Mouse (Mus musculus) monocyte, adult 2 months (primary cell): ENCODE measurements around the gene 4930544D05Rik.
A peak's percentile ranks its signal among the peaks of the same experiment; 100 is the strongest.

Experiments used
- DNase-seq, 2 experiments: peaks; one replicate each; pipeline ENCODE4 v3.0.0; 2022; ENCODE audit warnings: low spot score in 2 of 2, low read depth in 1 of 2

4930544D05Rik gene

DNA sequence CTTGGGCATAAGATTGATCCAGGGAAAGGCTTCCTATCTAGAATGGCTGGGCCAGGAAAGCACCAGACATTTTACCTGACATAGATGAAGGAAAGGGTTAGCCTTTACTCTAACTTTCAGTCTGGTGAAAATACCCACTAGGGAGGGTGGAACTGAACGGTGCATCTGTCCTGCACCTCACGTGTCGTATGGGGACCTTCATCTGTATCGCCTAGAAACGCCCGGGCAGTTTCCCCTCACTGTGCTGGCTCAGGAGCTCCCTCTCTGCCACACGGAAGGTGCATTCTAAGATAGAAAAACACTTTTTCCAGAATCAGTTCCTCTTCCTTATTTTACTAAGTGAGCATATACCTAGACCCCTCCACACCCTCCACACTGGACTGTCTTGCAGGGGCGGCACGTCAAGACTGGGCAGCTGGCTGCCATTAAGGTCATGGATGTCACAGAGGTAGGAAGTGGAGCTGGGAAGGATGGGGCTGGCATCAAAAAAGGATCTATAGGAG, 17.1 kb upstream of the 4930544D05Rik start:
- DNase-seq, result no peak

DNA sequence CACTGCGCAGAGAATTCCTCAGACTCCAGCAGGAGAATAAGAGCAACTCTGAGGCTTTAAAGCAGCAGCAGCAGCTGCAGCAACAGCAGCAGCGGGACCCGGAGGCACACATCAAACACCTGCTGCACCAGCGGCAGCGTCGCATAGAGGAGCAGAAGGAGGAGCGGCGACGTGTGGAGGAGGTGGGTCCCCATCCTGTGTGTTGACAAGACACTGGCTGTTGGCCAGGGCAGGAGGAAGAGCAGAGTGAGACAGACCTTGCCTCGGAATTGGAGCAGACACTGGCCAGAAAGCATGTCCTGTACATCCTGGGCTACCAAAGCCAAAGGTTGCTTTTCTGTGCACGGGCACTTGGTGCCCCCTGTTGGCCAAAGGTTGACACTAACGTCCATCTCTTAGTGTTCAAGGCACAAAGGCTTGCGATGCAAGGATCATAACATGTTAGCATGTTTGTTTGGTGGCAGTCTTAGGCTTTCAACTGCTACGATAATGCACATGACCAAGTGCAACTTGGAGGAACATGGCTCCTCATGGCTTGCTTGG, 10.6 kb upstream of the 4930544D05Rik start:
- peak in 1 of 2 experiments; percentile 72 for DNase-seq

DNA sequence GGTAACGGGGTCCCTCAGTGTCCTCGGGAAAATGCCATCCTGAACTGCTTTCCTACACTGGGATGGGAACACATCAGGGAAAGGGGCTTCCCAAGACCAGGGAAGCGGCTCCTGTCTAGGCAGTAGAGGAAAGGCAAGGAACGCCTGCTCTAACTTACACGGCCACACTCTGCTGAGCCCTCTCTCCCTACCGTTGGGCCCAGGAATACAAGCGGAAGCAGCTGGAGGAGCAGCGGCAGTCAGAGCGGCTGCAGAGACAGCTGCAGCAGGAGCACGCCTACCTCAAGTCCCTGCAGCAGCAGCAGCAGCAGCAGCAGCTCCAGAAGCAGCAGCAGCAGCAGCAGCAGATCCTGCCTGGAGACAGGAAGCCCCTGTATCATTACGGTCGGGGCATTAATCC, 8.9 kb upstream of the 4930544D05Rik start:
- DNase-seq, result no peak

DNA sequence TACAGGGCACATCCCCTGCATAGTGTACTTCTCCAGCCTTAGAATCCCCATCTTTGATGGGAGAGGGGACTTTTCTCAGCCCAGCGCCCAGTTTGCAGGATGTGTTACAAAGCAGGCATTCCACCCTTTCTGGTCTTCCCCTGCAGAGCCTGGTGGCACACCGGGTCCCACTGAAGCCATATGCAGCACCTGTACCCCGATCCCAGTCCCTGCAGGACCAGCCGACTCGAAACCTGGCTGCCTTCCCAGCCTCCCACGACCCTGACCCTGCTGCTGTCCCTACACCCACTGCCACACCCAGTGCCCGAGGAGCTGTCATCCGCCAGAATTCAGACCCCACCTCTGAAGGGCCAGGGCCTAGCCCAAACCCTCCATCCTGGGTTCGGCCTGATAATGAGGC, 8.0 kb upstream of the 4930544D05Rik start:
- DNase-seq, result no peak

DNA sequence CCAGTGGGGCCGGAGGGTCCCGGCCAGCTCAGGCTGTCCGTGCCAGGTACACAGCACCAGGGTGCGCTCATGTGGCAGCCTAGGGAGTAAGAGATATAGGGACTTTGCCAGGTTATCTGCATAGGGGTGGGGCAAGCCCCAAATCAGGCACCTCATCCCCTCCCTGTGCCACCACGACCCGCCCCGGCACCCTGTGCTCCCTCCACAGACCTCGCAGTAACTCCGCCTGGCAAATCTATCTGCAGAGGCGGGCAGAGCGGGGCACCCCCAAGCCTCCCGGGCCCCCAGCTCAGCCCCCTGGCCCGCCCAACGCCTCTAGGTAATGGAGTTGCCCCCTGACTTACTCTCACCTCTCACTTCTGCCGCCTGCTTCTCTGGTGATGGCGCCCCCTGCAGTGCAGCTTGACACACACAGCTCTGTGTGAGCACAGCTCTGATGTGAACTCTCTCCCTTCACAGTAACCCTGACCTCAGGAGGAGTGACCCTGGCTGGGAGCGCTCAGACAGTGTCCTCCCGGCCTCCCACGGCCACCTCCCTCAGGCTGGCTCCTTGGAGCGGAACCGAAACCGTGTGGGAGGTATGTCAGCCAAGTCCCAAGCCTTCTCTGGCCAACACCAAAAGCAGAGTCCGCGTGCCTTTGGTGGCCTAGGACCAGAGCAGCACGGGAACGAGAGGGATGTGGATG, 7.1 kb upstream of the 4930544D05Rik start:
- DNase-seq, result no peak

DNA sequence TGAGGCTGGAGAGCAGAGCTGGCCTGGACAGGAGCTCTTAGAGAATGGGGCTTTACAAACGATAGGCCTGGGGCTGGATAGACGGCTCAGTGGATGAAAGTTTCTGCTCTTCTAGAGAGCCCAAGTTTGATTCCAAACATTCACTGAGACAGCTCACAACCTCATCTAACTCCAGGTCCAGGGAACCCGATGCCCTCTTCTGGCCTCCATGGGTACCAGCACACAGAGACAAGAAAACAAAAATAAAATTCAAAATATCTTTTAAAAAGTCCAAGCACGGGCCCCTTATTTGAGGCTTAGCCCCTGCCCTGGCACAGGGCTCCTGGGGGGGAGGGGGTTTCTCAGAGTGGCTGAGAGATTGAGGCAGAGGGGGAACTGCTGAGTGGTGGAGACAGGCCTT, 4.9 kb upstream of the 4930544D05Rik start:
- DNase-seq, result no peak

DNA sequence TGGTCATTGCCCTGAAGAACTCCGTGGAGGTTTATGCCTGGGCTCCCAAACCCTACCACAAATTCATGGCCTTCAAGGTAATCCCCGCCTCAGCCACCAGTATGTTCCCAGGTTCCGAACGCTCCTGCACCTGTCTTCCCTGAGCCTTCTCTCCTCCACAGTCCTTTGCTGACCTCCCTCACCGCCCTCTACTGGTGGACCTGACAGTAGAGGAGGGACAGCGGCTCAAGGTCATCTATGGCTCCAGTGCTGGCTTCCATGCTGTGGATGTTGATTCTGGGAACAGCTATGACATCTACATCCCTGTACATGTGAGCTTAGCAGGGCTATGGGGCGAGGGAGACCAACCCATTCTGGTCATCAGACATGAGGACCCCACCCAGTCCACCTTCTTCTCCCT, 3.1 kb upstream of the 4930544D05Rik start:
- no peak for DNase-seq

DNA sequence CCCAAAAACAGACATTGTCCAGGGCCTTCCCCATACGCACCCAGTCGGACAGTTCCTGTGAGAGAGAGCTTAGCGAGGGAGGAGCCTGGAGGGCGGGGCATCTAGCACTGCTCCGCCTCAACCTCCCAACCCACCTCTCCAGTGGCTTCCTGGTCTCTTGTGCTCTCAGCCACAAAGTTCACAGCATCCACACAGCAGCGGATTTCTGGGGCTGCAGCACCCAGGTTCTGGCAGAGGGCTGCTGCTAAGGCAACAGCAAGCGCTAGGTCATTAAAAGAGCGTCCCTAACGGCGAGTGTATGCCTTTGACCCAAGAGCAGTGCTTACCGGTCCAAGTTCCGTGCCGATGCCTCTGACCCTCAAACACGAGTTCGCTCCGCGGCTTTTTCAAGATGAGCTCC, 574 bp upstream of the 4930544D05Rik start:
- DNase-seq, result peak in 1 of 2 experiments; percentile 69

DNA sequence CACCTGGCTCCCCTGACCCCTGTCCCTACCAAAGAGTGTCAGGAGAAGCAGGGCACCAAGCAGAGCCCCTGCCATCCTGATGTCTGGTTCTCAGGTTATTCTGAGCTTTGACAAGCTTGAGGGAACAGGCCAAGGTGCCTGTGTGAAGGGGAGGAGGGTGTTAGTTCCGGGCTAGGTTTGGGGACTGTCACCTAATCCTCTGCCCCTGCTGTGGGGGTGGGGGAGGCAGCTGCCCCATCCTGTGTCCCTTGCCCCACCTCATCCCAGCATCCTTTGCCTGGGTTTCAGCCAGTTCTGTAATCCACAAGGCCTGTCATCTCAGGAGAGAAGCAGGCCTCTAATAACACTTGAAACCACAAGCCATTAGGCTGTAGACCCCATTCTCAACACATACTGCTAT, 3.5 kb downstream of the 4930544D05Rik start, which contains the start of gene Chrne:
Gene Chrne (minus strand): TSS at position 116 of the 400 bp plus-strand sequence.
- DNase-seq, result no peak

DNA sequence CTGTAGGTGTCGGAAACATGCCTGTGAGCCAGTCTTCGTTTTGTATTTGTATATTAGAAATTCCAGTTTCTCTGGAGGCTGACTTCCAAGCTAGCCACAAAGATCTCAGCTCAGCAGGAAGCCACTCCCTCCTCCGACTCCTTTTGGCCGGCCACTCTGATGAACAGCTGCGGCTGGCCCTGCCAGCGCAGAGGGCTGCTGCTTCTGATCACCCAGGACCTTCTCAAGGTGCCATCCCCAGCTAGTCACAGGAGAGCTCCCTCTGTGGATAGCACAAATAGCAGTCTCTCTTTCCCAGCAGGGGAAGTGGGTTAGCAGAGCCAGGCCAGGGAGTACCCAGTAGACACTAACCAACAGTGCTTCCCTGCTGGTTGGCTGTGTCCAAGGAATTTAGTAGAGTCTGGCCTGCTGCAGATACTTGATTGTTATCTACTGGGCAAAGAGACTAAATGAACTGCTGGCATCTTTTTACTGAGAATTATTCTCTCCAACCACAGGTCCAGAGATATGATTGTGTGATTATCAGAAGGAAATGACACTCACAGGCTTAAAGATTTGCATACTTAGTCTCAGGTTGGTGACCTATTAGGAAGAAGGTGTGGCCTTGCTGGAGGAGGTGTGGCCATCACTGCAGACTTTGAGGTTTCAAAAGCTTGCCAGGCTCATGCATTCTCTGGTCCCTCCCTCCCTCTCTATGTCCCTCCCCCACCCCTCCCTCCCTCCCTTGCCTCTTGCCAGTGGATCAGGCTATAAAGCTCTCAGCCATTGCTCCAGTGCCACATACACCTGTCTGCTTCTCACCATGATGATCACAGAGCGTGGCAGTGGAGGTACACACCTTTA, 6.5 kb downstream of the 4930544D05Rik start:
- no peak for DNase-seq

DNA sequence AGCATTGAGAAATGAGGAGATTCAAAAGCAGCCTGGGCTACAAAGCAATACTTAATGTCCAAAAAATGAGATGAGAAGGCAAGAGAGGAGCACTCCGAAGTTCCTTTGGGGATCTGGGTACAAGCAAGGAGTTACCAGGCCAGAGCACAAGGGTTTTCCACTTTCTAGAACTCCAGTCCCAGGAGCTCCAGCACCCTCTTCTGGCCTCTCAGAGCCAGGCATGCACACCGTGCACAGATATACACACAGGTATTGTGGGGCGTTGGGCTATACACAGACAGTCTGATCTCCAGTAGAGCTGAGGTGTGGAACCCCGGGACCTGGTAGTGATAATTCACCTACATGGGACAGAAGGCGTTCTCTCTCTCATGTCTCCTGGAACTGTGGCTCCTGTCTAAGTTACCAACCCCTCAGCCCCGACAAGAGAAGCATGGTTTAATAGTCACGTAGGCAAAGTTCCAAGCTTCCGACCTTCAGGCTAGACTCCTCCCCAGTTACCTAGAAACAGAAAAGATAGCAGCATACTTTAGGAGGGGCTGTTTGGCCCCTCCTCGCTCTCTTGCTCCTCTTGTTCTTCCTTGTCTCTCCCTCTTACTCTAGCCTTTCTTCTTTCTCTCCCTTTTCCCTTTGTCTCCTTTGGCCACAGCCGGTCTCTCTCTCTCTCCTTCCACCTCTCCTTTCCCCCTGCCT, 7.5 kb downstream of the 4930544D05Rik start:
- DNase-seq, result no peak

DNA sequence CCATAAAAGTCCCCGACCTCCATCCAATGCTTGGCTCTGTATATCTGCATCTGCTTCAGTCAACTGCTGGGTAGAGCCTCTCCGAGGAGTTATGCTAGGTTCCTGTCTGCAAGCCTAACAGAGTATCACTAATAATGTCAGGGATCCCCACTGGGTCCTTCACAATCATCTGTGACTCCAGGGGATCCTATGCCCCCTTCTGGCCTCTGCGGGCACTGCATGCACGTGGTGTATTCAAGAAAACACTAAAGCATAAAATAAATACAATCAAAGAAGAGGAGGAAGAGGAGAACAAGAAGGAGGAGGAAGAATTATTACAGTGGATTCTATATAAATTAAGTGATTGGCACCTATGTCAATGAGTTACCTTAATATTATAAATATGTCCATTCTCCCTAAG, 9.8 kb downstream of the 4930544D05Rik start:
- DNase-seq, result peak in 1 of 2 experiments; percentile 44

DNA sequence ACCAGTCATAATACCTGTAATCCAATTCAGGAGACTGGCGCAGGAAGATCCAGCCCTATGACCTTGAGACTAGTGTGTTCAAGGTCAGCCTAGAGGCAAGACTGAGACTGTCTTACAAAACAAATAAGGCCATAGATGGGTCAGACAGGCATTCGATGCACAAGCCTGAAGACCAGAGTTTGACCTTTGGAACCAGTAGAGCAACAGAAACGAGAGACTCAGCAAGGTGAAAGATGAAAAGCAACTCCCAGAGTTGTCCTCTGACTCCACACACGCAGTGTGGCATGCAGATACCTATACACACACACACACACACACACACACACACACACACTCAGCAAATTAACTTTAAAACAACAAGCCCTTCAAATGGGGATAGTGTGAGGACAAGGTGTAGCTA, 11.2 kb downstream of the 4930544D05Rik start:
- no peak for DNase-seq

DNA sequence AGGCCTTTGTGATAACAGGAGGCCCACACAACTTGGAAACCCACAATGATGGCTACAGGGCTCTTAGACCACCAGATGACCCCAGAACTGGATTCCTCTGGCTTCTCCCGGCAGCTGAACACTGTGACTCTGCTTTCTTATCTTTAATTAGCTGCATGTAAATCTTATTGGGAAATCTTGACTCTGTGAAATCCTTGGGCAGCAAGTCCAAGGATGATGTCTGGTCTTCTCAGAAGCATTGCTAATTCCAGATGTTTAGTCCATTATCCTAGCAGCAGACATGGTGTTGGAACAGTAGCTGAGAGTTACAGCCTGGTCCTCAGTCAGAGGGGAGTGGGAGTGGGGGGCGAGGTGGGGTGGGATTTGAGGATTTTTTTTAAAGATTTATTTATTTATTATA, 12.8 kb downstream of the 4930544D05Rik start:
- DNase-seq, result no peak

DNA sequence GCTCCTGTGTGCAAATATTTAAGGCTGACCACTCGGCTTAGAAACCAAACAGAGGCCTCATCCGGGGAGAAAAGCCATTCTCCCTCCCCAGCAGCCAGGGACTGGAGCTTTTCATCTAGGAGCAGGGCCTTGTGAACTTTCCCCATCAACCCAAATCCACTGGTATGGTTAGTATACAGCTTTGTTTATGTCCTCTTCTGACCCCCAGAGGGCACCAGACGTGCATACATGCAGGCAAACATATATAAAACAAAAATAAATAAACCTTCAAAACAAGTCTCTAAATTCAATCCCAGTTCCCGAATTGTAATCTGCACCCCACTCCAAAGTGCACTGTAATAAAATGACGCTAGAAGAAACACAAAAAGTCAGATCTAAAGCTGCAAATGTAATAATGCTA, 13.9 kb downstream of the 4930544D05Rik start:
- DNase-seq, result no peak

DNA sequence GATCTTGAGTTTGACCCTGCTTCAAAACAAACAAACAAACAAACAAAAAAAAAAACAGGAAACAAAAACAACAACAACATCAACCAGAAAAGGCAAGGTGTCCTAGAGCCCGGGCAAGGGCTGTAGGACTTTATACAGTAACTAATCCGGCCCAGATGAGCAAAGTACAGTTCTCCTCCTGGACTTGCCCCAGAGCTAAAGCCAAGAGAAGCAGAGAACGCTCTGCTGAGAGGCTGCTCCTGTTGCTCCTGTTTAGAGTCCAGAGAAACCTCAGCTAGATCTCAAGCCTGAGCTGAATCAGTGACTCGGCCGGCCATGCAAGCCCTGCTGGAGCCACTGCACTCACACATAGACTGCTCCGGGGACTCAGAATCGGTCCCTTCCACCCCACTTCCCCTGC, 14.5 kb downstream of the 4930544D05Rik start:
- no peak for DNase-seq

DNA sequence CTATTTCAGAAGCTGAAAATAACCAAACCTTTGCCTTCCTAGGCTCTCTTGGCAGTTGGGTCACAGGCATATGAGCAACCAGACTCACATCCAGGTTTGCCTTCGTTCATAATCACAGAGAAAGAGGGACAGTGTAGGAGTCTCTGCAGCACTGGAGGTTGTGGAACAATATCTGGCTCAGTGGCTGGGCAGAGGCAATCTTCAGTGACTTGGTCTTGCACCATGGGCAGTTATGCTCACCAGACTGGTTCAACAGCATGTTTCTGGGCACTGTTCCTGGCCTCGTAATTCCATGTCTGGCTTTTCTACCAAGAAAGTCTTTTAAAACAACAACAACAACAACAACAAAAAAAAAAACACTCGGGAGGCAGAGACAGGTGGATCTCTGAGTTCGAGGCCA, 20.0 kb downstream of the 4930544D05Rik start:
- DNase-seq, result no peak

DNA sequence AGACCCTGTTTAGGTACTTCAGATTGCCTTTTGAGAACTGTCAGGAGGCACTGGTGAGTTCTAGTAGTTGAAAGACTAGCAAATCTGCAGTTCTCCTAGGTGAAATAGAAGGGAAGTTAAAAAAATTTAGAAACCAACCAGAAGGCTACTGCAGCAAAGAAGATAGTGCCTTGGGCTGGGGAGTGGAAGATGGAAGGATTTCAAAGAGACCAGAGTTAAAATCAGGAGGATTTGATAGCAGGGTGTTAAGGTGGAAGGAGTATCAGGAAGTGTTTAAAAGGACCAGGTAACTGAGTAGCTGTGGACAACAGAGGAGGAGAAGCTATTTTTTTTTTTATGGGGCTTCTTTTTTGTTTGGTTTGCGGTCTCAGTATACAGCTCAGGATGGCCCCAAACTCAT, 22.1 kb downstream of the 4930544D05Rik start:
- DNase-seq, result no peak

DNA sequence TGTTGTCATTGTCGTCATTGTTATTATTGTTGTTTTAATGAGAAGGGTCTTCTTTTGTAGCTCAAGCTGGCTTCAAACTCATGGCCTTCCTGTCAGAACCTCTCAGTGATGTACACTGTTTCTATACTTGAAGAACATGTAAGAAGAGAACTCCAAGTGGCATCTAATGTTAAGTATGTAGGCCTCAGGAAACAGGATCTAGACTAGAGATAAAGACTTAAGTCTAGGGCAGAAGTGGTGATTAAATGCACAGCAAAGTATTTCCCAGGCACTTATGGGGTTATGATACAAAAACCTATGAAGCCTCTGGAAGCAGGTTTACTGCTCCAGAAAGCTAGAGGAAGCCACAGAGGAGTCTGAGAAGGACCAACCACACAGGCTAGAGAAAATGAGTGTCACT, 22.6 kb downstream of the 4930544D05Rik start:
- no peak for DNase-seq

DNA sequence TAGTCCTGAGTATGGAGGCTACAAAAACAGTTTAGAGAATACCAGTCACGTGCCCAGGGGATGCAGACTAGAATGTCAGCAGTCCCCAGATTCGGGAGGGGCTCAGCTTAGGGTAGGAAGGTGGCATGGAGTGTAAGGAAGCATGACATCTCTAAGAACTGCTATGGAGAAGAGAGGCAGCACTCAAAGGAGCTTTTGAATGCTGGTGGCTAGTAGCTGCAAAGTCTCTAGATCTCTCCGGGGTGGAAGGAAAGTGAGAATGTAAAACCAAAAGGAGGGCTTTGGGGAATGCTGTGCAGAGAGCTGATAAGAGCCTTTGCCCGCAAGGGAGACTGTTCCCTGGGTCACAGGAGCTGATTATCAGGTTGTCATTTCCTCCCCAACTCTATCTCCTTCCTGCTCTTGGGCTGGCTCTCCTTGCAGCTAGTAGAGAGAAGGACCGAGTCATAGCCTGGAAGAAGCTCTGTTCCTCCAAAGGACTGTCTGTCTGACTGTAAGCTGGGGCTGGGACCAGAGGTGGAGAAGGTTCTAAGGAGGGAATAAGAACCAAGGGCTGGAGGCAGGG, 23.1 kb downstream of the 4930544D05Rik start, which contains the start of gene Gp1ba:
Gene Gp1ba (plus strand): TSS at position 409 of the 565 bp plus-strand sequence.
- no peak for DNase-seq

DNA sequence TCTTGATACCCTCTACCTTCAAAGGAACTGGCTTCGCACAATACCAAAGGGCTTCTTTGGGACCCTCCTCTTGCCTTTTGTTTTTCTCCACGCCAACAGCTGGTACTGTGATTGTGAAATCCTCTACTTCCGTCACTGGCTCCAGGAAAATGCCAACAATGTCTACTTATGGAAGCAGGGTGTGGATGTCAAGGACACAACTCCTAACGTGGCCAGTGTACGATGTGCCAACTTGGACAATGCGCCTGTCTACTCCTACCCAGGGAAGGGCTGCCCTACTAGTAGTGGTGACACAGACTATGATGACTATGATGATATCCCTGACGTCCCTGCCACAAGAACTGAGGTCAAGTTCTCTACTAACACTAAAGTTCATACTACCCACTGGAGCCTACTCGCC, 24.3 kb downstream of the 4930544D05Rik start:
- no peak for DNase-seq
